Mouse (Mus musculus) spleen, embryonic (tissue): ENCODE results near the gene Lmx1a.

Experiments
- CTCF ChIA-PET: fragments of 350-600 bp; sonication (Branson Sonifier 250); formaldehyde crosslinking; loops from one replicate; lab custom pipeline; 2022; lab: Charles Lee

Lmx1a gene

DNA sequence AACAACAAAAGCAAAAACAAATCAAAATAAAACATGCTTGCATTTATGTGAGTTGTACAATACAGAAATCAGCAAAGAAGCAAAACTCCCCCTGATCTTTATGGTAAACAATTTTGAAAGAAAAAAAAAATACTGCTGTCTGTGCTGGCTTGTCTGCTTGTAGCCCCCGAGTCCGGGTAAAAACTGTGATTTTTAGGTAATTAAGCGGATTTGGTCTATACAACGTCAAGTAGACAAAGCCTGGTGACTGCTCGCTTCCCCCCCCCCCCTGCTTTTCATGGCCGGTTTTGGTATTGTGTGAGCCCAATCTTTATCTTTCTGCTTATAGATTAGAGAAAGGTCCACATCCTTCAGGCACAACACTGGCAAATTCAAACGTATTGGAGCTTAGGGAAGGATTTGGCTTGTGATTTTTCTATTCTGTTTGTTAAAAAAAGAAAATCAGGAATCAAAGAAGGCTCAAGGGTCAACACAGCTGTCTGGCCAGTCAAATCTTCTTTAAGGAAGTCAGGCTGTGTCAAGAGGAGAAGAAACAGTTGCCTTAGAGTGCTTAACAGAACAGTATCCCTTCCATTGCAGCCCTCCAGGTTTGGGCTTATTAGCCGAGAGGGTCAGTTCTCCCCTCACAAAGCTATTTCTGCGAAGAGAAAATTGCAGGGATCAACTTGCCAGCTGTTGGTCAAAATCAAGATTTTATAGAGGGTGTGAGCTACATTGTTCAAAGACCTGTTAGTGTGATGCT, 4.6 kb downstream of the Lmx1a start:
- CTCF ChIA-PET = no interaction called here

DNA sequence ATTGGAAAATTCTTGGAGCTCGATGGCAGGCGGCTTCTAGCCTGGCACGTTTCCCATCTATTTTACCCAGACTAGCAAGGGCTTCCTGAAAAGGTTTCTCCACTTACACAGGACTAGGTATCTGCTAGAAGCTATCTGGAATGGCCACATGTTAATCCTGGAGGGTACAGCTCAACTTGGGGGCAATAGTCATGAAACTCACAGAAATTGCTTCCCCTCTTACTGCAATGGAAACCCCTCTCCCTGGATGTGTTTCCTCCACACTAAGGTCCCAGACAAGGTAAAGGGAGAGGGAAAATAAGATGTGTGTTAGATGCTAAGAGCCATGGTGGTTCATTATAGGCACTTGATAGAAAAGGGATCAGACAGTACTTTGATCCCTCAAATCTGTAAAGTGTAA, 5.7 kb downstream of the Lmx1a start:
- CTCF ChIA-PET = no interaction called here

DNA sequence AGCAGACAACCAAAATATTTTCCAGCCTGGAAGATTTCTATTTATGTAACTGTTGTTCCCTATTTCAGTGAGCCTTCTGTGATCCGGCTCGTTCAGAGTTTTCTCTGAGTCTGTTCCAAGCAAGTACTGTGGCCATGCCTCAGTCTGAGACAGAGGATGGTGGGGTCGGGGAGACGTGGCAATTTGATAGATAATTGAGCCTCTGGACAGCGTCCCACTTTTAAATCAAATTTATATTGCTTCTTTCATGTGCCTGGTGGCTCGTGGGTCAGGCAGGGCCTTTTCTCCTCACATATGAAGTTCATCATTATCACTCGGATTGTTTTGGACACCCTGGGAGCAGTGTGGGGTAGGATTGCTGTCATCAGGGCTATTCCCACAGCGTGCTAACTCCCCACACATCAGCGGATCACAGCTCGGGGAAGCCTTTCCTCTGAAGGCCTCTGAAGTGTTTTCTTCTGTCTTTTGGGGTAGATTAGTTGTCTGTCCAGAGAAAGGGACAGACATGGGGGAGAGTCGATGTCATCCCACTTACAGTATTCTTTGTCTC, 6.9 kb downstream of the Lmx1a start:
- CTCF ChIA-PET = no interaction called here

DNA sequence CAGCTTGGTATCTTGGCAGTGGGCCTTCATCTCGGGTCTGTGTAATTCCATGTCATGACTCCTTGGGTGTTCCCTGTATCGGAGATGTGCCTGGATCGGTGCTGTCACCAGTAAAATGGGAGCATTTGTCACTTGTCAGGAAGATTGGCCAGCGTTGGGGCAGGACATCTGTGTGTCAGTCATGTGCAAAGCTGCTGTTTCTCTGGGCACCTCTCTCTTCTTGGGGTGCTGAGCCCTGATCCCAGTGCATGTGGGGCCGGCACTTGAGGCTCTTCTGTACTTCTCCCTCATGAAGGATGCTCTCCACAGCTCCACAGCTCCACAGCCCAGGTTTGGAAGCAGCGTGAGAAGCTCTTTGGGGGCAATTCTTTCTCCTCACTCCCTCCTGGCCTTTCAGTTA, 10.7 kb downstream of the Lmx1a start:
- CTCF ChIA-PET = no interaction called here

DNA sequence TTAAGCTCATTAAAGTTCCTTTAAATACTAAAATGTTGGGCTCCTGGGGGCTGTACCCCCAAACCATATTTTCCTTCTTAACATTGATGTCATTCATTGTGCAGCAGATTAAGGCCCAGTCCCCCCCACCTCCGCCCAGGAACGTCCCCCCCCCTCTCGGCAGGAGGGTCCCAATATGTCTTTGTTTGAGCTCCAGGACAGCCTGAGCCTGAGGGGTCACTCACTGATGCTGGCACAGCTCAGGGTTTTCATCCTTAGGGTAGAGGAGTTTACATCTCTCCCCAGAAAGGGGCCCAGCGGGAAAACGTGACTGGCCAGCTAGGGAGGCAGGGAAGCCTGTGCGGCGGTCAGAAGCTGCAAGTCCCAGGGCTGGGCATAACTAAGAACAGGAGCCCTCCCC, 11.2 kb downstream of the Lmx1a start:
- CTCF ChIA-PET = no interaction called here

DNA sequence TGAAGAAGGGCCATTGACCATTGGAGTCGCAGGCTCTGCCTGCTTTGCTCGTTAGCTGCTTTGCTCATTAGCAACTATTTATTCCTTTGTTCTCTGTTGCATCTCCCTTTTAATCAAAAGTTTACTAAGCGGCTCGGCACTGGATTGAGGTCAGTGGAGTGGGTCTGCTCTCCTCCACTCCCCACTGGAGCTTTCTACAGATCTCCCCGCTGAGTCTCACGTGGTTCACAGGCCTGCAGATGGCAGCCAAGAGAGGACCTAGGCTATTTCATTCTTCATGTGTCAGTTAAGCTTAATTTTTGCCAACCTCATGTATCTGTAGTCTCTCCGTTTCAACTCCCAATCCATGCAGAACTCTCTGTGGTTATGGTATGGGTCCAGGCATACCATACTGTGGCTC, 16.5 kb downstream of the Lmx1a start:
- CTCF ChIA-PET = no interaction called here

DNA sequence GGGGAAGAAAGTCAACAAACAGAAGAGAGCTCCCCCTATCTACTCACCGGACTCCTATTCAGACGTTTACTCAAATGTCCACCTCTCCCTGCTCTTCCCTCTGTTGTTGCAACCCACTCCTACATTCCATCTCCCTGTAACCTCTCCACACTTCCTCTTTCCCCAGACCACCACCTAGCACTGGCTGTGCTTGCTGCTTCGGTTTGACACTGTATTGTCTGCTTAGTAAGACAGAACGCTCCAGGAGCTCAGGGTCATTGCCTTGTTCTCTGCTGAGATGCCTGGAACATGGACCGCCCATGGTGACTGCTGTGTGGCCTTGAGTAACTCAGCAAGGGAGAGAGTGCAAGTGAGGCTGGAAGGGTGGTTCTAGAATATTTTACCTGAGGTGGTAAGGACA, 19.7 kb downstream of the Lmx1a start:
- CTCF ChIA-PET = no interaction called here

DNA sequence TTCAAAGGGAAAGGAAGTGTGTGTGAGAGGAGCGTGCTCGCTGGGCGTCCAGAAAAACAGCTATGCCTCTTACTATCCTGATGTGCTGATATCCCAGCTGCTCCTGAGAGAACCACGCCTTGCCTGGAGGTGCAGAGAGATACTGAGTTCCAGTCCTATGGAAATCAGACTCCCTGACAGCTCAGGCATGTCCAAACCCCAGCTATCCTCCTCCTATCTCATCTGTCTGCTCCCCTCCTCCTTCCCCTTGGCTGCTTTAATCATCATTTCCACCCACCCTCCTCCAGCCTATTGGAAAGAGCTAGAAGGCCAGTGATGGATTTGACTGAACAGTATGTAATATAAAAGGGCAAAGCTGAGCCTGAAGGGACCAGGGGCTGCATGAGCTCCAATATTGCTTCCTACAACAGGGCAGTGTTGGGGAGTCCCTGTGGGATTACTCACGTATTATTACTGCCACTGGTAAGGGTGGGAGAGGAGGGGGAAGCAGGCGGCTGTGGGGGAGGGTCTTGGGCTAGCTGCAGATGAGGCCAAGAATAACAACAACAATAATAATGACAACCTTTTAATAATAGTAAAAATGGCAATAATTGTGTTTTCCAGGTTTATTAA, 26.8 kb downstream of the Lmx1a start:
- CTCF ChIA-PET = no interaction called here

DNA sequence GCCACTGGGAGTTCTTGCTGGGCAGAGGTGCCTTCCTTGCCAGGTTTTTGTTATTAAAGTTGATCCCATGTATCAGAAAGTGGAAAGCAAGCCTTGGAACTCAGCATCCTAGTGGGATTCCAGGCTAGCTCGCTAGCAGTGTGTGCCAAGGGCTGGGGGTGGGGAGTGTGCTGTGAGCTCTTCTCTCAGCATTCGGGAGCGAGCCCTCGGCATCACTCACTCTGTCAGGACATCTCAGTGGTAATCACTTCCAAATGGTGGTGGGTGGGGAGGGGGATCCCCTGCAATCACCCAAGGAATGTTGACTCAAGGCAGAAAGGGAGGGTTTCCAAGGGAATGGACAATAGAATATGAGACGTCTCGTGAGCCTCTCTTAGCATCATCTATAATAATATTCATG, 45.4 kb downstream of the Lmx1a start:
- CTCF ChIA-PET = no interaction called here

DNA sequence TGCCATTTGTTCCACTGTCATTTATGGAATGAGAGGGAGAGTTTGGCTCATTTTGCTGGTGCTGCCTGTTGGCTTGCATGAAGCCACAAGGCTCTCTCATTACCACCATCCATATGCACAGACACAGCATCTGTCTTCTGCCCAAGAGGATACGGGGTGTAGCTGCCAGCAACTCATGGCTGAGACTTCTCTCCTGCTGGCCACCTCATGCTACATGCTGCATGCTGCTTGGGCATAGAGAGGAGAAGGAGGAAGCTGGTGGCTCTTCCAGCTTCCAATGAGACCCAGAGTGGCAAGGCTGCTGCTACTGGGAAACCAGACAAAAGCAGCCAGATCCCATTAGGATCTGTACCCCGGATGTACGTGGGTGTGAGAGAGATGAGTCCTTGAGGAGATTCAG, 47.8 kb downstream of the Lmx1a start:
- CTCF ChIA-PET = no interaction called here

DNA sequence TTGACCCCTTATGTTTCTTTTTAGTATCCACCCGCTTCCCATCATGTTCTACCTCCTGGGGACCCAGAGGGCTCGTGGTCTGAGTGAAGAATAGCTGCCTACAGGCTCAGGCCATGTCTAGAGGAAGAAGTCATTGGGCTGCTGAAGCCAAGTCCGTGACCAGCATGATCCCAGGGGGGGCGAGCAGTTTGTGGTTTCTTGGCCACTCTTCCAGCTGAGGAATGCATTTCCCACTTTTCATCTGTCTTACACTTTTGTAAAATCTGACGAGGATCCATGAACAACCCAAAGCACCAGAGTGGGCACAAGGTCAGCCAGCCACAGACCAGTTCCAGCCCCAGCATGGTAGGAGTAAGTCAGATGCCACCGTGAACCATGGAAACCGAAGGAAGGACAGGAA, 50.2 kb downstream of the Lmx1a start:
- CTCF ChIA-PET = no interaction called here

DNA sequence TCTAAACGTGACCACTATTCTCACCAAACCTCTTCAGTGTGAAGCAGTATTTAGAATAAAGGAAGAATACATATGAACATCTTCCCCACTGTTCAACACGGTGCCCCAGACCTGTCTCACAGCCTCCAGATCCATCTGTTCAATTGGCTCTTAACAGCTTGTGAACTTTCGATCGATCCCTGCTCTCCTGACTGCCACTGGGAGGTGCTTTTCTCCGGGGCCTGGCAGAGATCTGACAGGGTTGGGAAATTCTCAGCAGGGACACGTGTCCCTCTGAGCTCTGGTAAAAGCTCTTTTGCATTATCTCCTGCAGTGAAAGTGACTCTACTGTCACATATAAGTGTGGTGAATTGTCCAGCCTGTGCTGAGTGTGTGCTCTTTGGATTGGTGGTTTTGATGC, 57.6 kb downstream of the Lmx1a start:
- CTCF ChIA-PET = interaction anchor here (0.6 kb wide), 1 partner anchor 650 kb away, joined by 8 read pairs; no protein-coding TSS in a partner anchor

DNA sequence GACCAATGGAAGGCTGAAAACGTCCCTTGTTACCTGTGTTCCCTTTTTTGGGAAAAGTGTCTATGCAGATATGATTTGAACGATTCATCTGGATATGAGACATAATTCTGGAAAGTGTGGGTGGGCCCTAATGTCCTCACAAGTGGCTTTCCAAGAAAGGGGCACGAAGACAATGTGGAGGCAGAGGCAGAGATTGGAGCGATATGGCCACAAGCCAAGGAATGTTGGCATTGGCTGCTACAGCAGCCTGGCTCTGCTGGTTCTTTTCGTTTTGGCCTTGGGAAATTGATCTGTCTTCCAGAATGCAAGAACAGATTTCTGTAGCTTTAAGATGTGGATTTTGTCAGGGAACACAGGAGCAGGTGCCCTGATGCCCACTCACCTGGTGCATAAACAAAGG, 63.6 kb downstream of the Lmx1a start:
- CTCF ChIA-PET = no interaction called here

DNA sequence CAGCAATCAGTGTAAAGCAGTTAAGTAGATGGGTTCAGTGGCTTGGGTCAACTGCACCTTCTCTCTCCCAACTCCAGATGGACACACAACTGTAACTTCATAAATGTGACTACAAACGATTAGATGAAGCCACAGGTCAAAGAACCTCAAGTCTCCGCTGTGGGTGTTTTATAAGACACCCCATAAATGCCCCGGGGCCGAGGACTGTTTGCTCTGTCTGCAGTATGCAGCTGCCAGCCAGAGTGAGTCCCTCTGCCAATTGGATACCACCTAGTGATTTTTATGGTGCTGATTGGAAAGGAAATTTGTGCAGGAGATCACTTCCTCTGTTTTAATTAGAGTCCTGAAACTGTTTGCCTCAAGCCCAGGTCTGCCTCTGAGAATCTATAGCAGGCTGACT, 65.0 kb downstream of the Lmx1a start:
- CTCF ChIA-PET = no interaction called here

DNA sequence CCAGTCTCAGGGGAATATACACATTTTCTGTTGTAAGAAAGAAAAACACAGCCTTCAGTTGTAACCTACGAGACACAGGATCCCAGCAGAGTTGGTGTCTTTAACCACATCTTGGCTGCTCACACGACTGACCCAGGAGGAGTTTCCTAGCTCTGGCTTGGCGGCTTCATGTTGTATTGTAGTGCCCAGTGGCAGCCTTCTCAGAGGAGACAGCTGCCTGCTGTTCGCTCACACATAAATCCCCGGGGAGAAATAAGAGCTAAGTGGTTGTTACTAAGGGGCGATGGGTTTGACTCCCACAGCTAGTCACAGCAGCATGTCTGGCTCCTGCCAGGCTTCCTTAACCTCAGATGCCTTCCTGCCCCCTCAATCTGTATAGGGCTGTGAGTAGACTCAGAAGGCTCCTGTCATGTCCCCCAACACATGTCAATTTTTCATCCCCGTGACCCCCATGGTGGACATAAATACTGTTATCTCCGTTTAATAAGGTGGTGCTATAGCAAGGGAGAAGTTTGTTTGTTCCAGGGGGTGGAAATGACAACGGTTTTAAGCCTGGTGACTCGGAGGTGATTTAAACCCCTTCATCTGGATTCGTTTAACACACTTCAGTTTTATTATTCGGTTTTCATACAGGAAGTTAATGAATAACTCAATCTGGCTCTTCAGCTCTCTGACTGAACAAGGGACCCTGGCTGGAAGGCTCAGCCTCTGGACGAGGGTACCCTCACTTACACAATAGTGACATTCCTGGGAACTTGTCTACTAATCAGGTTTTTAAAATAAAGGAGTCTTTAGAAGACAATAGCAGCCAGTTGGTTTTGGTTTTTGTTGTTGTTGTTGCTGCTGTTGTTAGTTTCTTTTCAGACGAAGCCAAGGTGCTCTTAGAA, 65.8 kb downstream of the Lmx1a start:
- CTCF ChIA-PET = no interaction called here

DNA sequence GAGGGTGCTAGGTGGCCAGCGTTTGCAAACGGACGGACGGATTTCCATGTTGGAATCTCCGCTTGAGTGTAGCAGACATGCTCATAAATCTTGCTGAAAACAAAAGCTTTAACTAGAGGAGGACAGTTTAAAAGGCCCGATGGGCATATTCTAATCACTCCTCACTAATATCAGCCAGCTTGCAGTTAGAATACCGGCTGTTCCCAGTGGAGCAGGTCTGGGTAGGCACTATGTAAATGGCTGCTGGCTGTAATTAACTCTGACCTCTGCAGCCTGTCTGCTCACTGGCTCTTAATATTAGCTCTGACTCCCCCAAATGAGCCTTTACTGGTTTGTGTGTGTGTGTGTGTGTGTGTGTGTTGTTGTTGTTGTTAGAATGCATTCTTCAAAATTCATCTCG, 69.2 kb downstream of the Lmx1a start:
- CTCF ChIA-PET = no interaction called here

DNA sequence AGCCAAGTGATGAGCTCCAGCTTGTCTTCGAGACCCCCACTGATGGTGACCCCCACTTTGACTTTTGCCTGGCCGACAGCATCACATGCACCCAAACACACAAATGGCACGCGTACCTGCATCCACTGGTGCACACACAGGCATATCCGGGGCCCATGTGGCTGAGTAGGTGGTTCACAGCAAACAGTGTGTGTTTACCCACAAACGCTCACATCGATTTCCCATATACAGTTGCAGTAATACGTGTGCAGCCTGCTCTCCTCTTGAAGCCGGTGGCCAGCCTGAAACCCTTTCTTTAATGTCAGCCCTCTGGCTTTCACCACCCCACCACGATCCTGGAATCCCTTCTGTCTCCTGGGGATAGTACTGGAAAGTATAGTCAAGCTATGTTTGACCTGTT, 71.3 kb downstream of the Lmx1a start:
- CTCF ChIA-PET = no interaction called here

DNA sequence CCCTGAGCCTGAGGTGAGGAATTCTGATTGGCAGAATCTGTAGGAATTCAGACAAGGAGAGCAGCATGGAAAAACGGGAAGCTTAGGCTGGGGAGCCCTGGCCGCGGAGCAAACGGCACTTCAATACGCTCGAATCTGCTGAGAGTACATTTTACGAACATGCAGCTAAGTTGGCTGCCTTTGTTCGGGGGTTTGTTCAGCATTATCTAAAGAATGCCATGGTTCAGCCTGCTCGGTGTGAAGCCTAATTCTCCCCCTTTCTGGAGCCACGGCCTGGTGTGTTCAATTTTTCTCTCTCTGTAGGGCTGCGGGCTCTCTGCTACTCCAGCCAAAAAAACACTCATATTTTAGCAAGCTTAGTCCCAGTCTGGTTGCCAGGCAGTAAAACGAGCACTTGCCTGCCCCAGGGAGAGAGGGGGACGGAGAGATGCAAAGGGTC, 72.8 kb downstream of the Lmx1a start:
- CTCF ChIA-PET = no interaction called here

DNA sequence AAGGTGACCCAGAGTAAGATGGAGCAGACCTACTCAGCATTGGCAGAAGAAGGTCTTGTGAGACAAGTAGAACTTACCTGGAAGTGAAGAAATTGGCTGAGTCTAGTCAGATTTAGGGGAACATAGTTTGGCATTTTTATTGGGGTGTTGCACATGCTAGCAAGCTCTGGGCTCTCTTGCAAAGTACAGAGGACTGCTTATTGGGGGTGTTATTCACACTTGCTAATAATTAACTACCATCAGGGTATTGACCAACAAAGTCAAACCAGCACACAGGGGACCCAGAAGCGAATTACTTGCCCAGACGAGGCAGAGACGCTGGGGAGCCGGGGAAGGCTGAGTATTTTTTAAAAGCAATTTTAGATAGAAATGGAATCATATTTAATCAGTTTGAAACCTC, 77.6 kb downstream of the Lmx1a start:
- CTCF ChIA-PET = no interaction called here

DNA sequence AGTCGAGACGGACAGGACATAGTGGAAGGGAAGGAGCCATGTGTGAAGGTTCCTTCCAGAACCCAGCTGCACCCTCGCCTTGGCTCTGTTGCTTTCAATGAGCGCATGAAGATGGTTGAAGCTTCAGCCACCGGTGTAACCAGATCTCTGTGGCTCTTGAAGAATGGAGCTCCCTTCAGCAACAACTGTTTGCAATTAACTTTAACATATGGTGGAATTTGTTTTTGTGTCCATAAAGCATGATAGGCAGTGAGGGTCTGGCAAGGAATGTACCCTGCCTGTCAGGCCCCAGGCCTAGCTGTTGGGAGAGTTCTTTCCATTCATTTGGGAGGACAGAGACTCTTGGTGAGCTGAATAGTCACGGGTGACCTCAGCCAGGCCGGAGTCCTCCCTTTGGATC, 81.4 kb downstream of the Lmx1a start:
- CTCF ChIA-PET = no interaction called here

DNA sequence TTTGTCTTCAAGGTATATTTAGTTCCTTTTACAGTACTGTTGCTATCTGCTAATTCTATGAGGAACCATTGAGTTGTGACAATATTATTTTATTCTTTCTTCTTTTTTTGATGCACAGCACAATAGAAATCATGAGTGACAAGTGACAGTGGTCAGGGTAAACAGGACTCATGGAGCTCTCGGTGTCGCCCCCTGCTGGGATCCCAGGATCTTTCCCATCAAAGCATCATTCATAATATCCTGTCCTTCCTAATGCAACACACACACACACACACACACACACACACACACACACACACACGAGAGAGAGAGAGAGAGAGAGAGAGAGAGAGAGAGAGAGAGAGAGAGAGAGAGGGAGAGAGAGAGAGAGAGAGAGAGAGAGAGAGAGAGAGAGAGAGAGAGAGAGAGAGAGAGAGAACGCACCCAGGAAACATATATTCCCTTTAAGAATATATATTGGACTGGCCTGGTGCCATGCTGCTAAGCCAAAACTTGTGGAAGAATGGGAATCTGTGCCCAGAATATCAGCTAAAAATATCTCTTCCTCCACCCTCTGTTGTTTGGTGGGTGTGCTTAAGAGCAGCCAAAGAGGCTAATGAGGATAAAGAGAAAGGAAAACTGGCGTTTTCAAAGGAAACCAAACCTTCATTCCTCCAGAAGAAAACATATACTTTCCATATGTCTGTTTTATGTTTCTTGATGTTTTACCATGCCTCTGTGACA, 90.9 kb downstream of the Lmx1a start:
- CTCF ChIA-PET = no interaction called here
